Mouse (Mus musculus): ENCODE measurements around the gene Ablim1. TPM values are rescaled to one million over a fixed set of nuclear protein-coding genes. Genes with fewer than 3 reads are reported as not detected.
A peak's percentile ranks its signal among the peaks of the same experiment; 100 is the strongest.

Ablim1 gene
- polyA plus RNA-seq, 1 experiment from 2014 or later, result 40.5 TPM

GRCm38 (mm10) chr19:57196616-57197015, 118.1 kb downstream of the Ablim1 start:
- Histone ChIP-seq H3K27ac (0 out of 2 replicates have a peak overlapping the region, but pooled peaks have one; percentile 72), H3K27me3 (ENCODE audit: insufficient read depth, low read length) (no peaks in the 10 kb centered on the region), H3K9ac (ENCODE audit: low read depth, low read length) (peak overlapping the region; percentile 62; the same call in 1 of the 2 replicates), H3K4me3 (replicated peaks; ENCODE audit: low read depth, low read length) (peak overlapping the region; percentile 52), H3K36me3 (ENCODE audit: insufficient read depth, low read length) (no peaks in the 10 kb centered on the region), H3K4me2 (ENCODE audit: low read length) (peak overlapping the region; percentile 91), H3K4me1 (replicated peaks; ENCODE audit: insufficient read depth, low read length) (peaks cover 28% of the 10 kb centered on the region), H3K9me3 (replicated peaks; ENCODE audit: low read length) (no peaks in the 10 kb centered on the region)
- ATAC-seq (replicated peaks; ENCODE audit: low FRiP score, low read depth), result no peak
- WGBS, result 35% methylated on average over 8 of the region's 8 CpGs
- no peak for TF ChIP-seq CTCF (IDR thresholded peaks at IDR 0.05; ENCODE audit: low read depth)
- no peak for DNase-seq (ENCODE audit: low spot score)

GRCm38 (mm10) chr19:57195169-57195930, 119.4 kb downstream of the Ablim1 start:
- H3K27ac ChIP-seq, result no peak overlapping the region
- ATAC-seq (replicated peaks; ENCODE audit: low FRiP score, low read depth), result no peak
- WGBS, result 94% methylated on average over 11 of the region's 11 CpGs
- H3K4me3 ChIP-seq (replicated peaks; ENCODE audit: low read depth, low read length), result no peak overlapping the region
- peaks cover 21% of the 10 kb centered on the region for H3K4me1 ChIP-seq (replicated peaks; ENCODE audit: insufficient read depth, low read length)
- H3K36me3 ChIP-seq (ENCODE audit: insufficient read depth, low read length), result no peaks in the 10 kb centered on the region
- no peak for DNase-seq (ENCODE audit: low spot score)
- 0 out of 2 replicates have a peak overlapping the region, but pooled peaks have one; percentile 91 for H3K4me2 ChIP-seq (ENCODE audit: low read length)
- no peak for TF ChIP-seq CTCF (IDR thresholded peaks at IDR 0.05; ENCODE audit: low read depth)
- no peaks in the 10 kb centered on the region for H3K27me3 ChIP-seq (ENCODE audit: insufficient read depth, low read length)
- H3K9ac ChIP-seq (ENCODE audit: low read depth, low read length), result no peak overlapping the region
- no peaks in the 10 kb centered on the region for H3K9me3 ChIP-seq (replicated peaks; ENCODE audit: low read length)

- Histone ChIP-seq H3K4me2 (ENCODE audit: low read length) (no peak overlapping the region), H3K4me1 (replicated peaks; ENCODE audit: insufficient read depth, low read length) (peaks cover 18% of the 10 kb centered on the region), H3K27ac (no peak overlapping the region), H3K9me3 (replicated peaks; ENCODE audit: low read length) (no peaks in the 10 kb centered on the region), H3K4me3 (replicated peaks; ENCODE audit: low read depth, low read length) (no peak overlapping the region), H3K9ac (ENCODE audit: low read depth, low read length) (no peak overlapping the region), H3K27me3 (ENCODE audit: insufficient read depth, low read length) (no peaks in the 10 kb centered on the region), H3K36me3 (ENCODE audit: insufficient read depth, low read length) (no peaks in the 10 kb centered on the region)
- WGBS, result 85% methylated on average over 6 of the region's 6 CpGs
- ATAC-seq (replicated peaks; ENCODE audit: low FRiP score, low read depth) (peak; percentile 37; the same call in 1 of the 2 replicates), DNase-seq (ENCODE audit: low spot score) (peak; percentile 80)
- peak; percentile 81 for TF ChIP-seq CTCF (IDR thresholded peaks at IDR 0.05; ENCODE audit: low read depth)
Measured at GRCm38 (mm10) chr19:57193958-57194357, 120.8 kb downstream of the Ablim1 start.

GRCm38 (mm10) chr19:57193382-57193781, 121.3 kb downstream of the Ablim1 start:
- Histone ChIP-seq H3K9ac (ENCODE audit: low read depth, low read length) (no peak overlapping the region), H3K27ac (no peak overlapping the region), H3K36me3 (ENCODE audit: insufficient read depth, low read length) (no peaks in the 10 kb centered on the region), H3K27me3 (ENCODE audit: insufficient read depth, low read length) (no peaks in the 10 kb centered on the region), H3K4me2 (ENCODE audit: low read length) (no peak overlapping the region), H3K9me3 (replicated peaks; ENCODE audit: low read length) (no peaks in the 10 kb centered on the region), H3K4me3 (replicated peaks; ENCODE audit: low read depth, low read length) (no peak overlapping the region), H3K4me1 (replicated peaks; ENCODE audit: insufficient read depth, low read length) (peaks cover 18% of the 10 kb centered on the region; the same call in 1 of the 2 replicates)
- TF ChIP-seq CTCF (IDR thresholded peaks at IDR 0.05; ENCODE audit: low read depth), result no peak
- WGBS, result 70% methylated on average over 12 of the region's 12 CpGs
- no peak for ATAC-seq (replicated peaks; ENCODE audit: low FRiP score, low read depth)
- DNase-seq (ENCODE audit: low spot score), result no peak

- no peak overlapping the region for H3K27ac ChIP-seq
- no peak overlapping the region for H3K4me3 ChIP-seq (replicated peaks; ENCODE audit: low read depth, low read length)
- H3K4me1 ChIP-seq (replicated peaks; ENCODE audit: insufficient read depth, low read length), result 0 out of 2 replicates have a peak, but pooled peaks cover 14% of the 10 kb centered on the region
- H3K36me3 ChIP-seq (ENCODE audit: insufficient read depth, low read length), result no peaks in the 10 kb centered on the region
- no peak overlapping the region for H3K9ac ChIP-seq (ENCODE audit: low read depth, low read length)
- TF ChIP-seq CTCF (IDR thresholded peaks at IDR 0.05; ENCODE audit: low read depth), result no peak
- DNase-seq (ENCODE audit: low spot score) (no peak), ATAC-seq (replicated peaks; ENCODE audit: low FRiP score, low read depth) (no peak)
- no peaks in the 10 kb centered on the region for H3K9me3 ChIP-seq (replicated peaks; ENCODE audit: low read length)
- WGBS, result 91% methylated on average over 1 of the region's 1 CpGs
- H3K4me2 ChIP-seq (ENCODE audit: low read length), result no peak overlapping the region
- H3K27me3 ChIP-seq (ENCODE audit: insufficient read depth, low read length), result no peaks in the 10 kb centered on the region
Measured at GRCm38 (mm10) chr19:57191109-57191508, 123.6 kb downstream of the Ablim1 start.

- peak overlapping the region; percentile 75 for H3K27ac ChIP-seq
- ATAC-seq (replicated peaks; ENCODE audit: low FRiP score, low read depth) (0 out of 2 replicates have a peak, but pooled peaks have one; percentile 52), DNase-seq (ENCODE audit: low spot score) (no peak)
- TF ChIP-seq CTCF (IDR thresholded peaks at IDR 0.05; ENCODE audit: low read depth), result no peak
- H3K36me3 ChIP-seq (ENCODE audit: insufficient read depth, low read length), result no peaks in the 10 kb centered on the region
- H3K4me1 ChIP-seq (replicated peaks; ENCODE audit: insufficient read depth, low read length), result 0 out of 2 replicates have a peak, but pooled peaks cover 18% of the 10 kb centered on the region
- no peak overlapping the region for H3K9ac ChIP-seq (ENCODE audit: low read depth, low read length)
- 60% methylated on average over 5 of the region's 5 CpGs for WGBS
- H3K27me3 ChIP-seq (ENCODE audit: insufficient read depth, low read length), result no peaks in the 10 kb centered on the region
- H3K9me3 ChIP-seq (replicated peaks; ENCODE audit: low read length), result no peaks in the 10 kb centered on the region
- no peak overlapping the region for H3K4me3 ChIP-seq (replicated peaks; ENCODE audit: low read depth, low read length)
- H3K4me2 ChIP-seq (ENCODE audit: low read length), result no peak overlapping the region
Measured at GRCm38 (mm10) chr19:57189427-57189826, 125.3 kb downstream of the Ablim1 start.
